Mouse (Mus musculus): Measurements from ENCODE around the gene Txndc15. TPM values are rescaled to one million over a fixed set of nuclear protein-coding genes. Genes with fewer than 3 reads are reported as not detected.
A peak's percentile ranks its signal among the peaks of the same experiment; 100 is the strongest.

Txndc15 gene
- total RNA-seq, 2 experiments from 2014 or later = 31.6 to 32.9 TPM

DNA sequence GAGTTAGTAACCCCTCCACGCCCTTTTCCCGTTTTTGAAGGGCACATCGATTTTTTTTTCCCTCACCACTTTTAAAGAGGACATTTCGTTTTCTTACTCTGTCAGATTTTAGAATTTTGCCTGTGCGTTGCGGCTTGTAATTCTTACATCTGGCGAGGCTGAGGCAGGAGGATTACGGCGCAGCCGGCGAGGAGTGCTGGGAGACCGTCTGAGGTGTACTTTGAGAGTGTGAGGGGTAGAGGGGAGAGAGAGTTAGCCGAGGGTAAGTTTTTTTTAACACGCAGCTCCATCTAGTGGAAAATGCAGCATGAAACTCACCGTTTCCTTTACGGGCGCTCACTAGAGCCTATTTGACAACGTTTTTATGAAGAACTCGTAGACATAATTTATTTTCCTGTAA is 13.4 kb downstream of the Txndc15 start:
- peak; percentile 70 for DNase-seq (ENCODE audit: low spot score)

DNA sequence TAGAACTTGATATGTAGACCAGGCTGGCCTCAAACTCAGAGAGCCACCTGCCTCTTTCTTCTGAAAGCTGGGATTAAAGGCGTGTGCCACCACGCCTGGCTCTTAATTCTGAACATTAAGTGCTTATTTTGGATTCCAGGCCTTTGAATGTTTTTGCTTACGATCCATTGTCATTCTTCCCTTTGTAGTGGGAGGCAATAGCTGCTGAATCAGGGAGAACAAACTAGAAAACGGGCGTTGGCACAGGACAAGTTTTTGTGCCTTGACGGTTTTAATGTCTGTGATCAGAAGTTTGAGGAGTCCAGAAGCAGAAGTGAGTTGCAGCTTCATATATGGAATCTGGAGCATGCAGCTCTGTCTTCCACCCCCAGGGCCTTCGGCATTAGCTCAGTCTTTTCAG is 16.3 kb downstream of the Txndc15 start:
- no peak for DNase-seq (ENCODE audit: low spot score)

DNA sequence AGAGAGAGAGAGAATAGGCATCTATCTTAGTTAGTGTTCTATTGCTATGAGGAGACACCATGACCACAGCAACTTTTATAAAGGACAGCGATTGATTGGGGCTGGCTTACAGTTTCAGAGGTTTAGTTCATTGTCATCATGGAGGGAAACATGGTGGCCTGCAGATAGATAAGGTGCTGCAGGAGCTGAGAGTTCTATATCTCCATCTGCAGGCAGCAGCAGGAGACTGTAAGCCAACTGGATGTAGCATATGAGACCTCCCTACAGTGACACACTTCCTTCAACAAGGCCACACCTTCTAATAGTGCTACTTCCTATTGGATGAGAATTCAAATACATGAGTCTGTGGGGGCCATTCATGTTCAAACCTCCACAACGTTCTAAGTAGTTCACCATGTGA is 17.7 kb downstream of the Txndc15 start:
- no peak for DNase-seq (ENCODE audit: low spot score)

DNA sequence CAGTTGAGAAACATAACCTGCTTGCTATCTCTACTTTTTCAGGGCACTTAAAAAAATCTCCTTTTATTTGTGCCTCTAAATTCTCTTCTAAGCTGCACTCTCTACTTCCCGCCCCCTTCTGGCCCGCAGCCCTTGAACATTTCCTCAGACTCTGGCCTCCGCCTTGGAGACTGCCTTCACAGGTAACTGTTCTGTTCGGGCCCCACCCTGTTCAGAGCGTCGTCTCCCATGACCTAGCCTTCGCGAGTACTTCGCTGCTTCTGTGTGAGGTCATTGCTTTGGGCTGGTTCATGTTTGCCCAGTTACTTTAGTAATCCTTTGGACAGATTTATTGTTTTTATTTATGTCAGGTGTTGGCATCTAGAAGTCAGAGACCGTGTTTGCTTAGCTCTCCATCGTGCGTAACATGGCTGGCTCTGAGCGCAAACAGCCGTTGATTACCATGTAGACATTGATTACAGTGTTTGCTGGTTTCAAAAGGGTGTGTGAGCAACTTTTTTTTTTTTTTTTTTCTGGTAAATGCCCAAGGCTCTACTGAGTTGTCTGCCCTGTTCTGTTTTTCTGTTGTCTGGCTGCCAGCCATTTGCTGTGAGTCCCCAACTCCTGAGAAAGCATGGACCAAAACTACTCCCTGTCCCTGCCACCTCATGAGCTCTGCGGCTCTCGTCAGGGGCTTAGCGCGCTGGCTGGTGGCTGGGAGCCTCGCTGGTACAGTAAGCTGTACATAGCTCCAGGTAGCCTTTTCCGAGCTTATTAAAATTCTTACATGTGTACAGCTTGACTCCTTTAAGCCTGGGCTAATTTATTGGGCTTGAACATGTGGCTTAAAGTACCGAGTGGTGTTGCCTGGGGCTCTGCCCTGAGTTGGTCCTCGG is 19.4 kb downstream of the Txndc15 start:
- DNase-seq (ENCODE audit: low spot score) = no peak

DNA sequence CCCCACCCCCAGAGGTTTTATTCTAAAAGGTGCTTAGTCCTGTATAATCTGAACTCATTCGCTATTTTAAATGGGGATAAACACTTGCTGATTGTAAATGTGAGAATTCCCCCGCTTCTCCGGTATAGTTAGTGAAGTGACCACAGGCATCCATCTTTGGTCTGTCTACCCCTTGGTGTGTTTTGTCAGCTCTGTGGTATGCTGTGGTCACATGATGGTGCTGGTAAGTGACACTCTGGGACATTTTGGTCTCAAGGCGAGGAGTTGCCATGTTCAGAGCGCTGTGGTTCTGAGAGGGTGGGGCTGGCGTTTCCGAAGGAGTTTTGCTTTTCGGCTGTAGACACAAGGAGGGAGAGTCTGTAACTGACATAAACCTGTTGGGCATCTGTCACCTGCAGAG is 23.4 kb downstream of the Txndc15 start:
- DNase-seq (ENCODE audit: low spot score) = no peak

DNA sequence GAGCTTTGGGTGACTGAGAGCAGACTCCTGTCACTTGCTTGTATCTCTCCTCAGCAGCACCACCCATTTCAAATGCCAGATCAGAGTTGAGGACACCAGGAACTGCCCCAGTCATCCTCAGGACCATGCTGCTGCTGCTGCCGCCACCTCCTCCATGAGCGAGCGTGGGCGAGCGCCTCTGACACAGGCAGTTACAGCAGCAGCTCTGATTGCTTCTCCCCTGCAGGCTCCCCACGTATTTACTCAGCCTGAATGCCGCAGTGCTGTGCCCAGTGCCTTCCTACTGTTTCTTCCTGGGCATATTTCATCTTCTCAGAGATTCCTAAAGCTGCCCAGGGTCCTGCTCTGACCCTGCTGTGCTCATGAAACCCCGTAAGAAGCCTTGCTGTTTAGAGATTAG is 27.9 kb downstream of the Txndc15 start:
- DNase-seq (ENCODE audit: low spot score) = no peak

DNA sequence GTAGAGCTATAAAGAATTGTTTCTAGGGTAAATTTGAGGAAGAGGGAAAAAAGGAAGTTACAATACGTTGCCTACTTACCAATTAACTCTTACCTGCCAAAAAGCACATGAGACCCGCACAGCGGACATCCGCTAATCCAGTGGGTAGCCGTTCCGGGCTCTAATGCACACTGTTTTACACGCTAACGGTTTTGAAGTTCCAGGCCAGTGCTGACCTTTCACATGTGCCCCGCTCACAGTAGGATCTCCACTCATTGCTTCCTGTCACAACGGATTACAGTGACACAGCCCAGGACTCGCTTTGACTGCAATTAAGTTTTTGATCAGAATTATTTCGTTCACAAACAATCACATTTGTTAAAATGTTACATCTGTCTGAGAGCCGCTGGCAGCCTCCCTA is 39.9 kb downstream of the Txndc15 start:
- no peak for DNase-seq (ENCODE audit: low spot score)

DNA sequence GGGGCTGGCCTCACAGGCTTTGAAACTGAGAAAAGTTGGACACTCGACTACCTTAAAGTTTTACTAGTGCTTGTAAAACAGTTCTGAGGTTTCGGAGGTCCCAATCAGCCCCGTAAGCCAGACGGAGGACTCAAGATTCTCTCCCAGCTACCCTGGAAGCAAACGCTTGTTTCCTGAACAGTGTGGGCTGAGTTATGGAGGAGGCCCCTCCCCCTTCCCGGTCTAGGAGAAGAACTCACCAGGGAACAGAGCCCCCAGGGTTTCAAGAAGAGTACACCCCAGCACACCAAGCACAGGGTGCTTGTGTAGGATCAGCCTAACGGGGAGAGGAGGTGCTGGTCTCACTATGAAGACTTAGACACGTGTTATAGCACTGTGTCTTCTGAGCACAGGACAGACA is 42.3 kb downstream of the Txndc15 start:
- DNase-seq (ENCODE audit: low spot score) = no peak

DNA sequence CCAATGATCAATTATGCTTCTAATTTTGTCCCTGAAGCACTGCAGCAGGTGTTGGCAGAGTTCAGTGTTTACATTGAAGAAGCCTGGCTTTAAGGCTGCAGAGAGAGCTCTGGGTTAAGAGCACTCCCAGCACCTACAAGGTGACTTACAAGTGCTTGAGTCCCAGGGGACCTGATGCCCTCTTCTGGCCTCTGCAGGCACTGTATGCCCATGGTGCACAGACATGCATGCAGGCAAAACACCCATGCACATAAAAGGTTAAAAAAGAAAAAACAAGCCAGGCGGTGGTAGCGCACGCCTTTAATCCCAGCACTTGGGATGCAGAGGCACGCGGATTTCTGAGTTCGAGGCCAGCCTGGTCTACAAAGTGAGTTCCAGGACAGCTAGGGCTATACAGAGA is 43.2 kb downstream of the Txndc15 start:
- DNase-seq (ENCODE audit: low spot score) = no peak

DNA sequence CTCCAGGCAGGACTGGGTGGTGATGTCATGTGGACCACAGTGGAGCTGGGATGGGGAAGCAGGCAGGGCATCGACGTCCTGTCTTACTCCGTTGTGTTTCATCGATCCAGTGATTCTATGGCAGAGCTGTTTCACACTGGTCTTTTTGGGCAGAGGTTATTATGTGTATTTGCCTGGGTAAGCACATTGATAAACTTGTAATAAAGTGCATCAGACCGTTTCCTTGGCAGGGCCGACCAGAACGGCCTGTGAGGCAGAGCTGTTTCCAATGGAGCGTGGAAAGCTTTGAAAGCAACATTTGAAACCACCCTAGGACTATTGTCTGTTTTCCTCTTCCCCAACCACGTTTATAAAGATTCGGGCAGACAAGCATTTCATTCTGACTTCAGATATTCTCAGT is 46.1 kb downstream of the Txndc15 start:
- DNase-seq (ENCODE audit: low spot score) = no peak

DNA sequence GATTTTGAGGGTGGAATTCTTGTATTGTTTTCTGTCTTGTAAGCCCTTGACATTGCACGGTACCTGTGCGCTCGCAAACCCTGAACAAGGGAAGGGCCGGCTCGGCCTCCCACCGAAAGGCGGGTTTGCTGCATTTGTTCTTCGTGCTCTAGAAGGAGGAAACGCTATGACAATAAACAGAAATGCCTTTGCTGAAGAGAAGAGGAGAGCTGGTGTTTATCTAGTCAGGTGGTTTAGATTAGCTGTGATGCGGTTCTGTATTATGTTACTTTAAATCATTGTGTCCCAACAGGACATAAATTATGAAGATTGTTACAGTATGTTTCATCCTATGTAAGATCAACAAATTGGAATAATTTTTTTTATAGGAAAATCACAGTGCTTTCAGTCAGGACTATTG is 47.0 kb downstream of the Txndc15 start:
- DNase-seq (ENCODE audit: low spot score) = no peak

DNA sequence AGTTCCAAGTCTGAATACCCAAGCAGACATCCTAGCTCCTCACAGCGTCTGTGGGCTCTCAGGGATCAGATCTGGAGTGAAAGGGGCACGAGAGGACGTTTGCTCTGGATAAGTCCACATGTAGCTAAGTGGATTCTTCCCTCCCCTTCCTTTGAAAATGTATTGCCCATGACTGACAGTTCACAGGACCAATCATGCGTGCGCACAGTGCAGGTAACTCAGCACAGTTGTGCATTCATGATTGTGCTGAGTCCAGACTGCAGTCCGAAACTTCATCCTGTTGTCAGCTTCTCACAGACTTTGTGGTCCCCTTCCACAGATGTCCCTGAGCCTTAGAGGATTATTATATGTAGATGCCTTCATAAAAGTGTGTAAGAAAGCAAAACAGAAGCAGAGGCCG is 59.9 kb downstream of the Txndc15 start:
- no peak for DNase-seq (ENCODE audit: low spot score)

DNA sequence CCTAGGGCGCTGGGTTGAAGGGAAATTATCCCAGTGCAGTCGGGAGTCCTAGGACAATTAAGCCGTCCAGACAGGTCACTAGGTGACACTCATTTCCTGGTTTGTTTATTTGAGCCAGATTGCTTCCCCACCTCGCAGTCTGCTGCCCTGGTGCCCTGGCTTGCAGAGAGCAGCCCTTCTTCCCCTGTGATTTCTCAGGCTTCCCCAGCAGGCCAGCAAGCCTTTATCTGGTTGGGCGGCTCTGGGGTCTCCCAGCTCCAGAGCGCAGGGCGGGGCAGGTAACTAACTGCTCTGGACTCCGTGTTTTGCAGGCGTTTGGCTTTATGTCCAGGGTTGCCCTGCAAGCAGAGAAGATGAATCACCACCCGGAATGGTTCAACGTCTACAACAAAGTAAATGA is 60.6 kb downstream of the Txndc15 start:
- no peak for DNase-seq (ENCODE audit: low spot score)

Other genes starting within 250 kb of the Txndc15 start
- gene Dbn1, start 226.5 kb upstream of the Txndc15 start, total RNA-seq (2021) = 1 to 10 TPM; 4.0 to 6.2 TPM
- 100 to 1,000 TPM; 450 to 533 TPM for gene Pdlim7, start 201.0 kb upstream of the Txndc15 start, total RNA-seq (2021)
- gene Dok3, start 185.4 kb upstream of the Txndc15 start, total RNA-seq (2021) = 1 to 10 TPM in 1 of 2 experiments, under 1 TPM in 1; 0.93 to 1.0 TPM
- gene Ddx41, start 178.0 kb upstream of the Txndc15 start, total RNA-seq (2021) = 10 to 100 TPM in 1 of 2 experiments, 1 to 10 TPM in 1; 9.1 to 12.0 TPM
- gene Fam193b, start 143.5 kb upstream of the Txndc15 start, total RNA-seq (2021) = 10 to 100 TPM in 1 of 2 experiments, 1 to 10 TPM in 1; 9.6 to 10.1 TPM
- 10 to 100 TPM; 46.0 to 59.5 TPM for gene Tmed9, start 140.9 kb upstream of the Txndc15 start, total RNA-seq (2021)
- gene B4galt7, start 114.8 kb upstream of the Txndc15 start, total RNA-seq (2021) = 1 to 10 TPM; 4.7 to 6.8 TPM
- 1 to 10 TPM; 8.1 to 9.2 TPM for gene Caml, start 91.6 kb upstream of the Txndc15 start, total RNA-seq (2021)
- gene Ddx46, start 79.6 kb upstream of the Txndc15 start, total RNA-seq (2021) = 10 to 100 TPM; 23.1 to 23.7 TPM
- gene B230219D22Rik, start 21.5 kb upstream of the Txndc15 start, total RNA-seq (2021) = 10 to 100 TPM; 28.7 to 32.0 TPM
- 10 to 100 TPM; 20.7 to 21.5 TPM for gene Pcbd2, start 12.7 kb downstream of the Txndc15 start, total RNA-seq (2021)
- gene Catsper3, start 69.9 kb downstream of the Txndc15 start, total RNA-seq (2021) = under 1 TPM in 1 of 2 experiments, not detected in 1; 0.34 TPM
- under 1 TPM; 0.21 TPM for gene Pitx1, start 121.5 kb downstream of the Txndc15 start, total RNA-seq (2021)

Measured in gastrocnemius, adult 18-20 months (tissue).